In the genomic region with DNA sequence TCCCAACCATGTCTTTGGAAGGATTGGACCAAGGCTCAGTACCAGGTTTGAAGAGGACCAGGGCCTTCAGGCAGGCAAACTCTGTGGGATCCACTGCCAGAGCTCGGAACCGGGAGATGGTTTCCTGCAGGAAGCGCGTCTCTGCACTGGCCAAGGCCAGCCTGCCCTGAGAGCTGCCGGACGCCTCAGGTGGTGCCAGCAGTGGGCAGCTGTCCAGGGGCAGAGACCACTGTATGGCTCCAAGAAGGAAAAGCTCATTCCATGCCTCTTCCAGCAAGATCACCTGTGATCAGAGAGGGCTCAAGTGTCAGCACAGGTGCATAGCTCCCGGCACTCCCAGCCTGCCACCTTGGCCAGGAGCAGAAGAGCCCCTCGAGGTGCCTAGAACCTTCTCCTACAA, we compare ENCODE assay signal across 27 mouse cellular contexts. TPM values are rescaled to one million over a fixed set of nuclear protein-coding genes. Genes with fewer than 3 reads are reported as not detected.
DNase-seq lines count a peak whose midpoint lies in the region; ATAC-seq and TF ChIP-seq lines count a peak whose summit lies in the region.
"Had no signal": no experiment of that assay in that cellular context is flagged by ENCODE, and none has a peak within 500 bp of the region (broad histone marks: within the 10 kb centered on the region; RNA-seq: fewer than 3 reads in every experiment).

No protein-coding gene starts in this region.

- no peaks in the 10 kb centered on the region for H3K36me3 ChIP-seq in heart, embryonic 12.5 days
- no peaks in the 10 kb centered on the region for H3K36me3 ChIP-seq in intestine, postnatal 0 days (ENCODE audit: control insufficient read depth, insufficient read depth)
- no peaks in the 10 kb centered on the region for H3K36me3 ChIP-seq in forebrain, postnatal 0 days (ENCODE audit: insufficient read depth)
- H3K36me3 ChIP-seq: forebrain, embryonic 10.5 days; heart, embryonic 13.5 days; hindbrain, embryonic 12.5 days; hindbrain, embryonic 15.5 days had no signal

- no peak overlapping the region for H3K4me3 ChIP-seq in heart, embryonic 12.5 days
- peak overlapping the region; percentile 29 for H3K4me3 ChIP-seq in intestine, postnatal 0 days (ENCODE audit: low read depth, low read length)
- no peak overlapping the region for H3K4me3 ChIP-seq in forebrain, postnatal 0 days (ENCODE audit: low read depth, low read length)
- H3K4me3 ChIP-seq: forebrain, embryonic 10.5 days; forebrain, embryonic 13.5 days; gastrocnemius, adult 2 months; heart, embryonic 13.5 days; hindbrain, embryonic 12.5 days; hindbrain, embryonic 15.5 days had no signal

- WGBS in heart, embryonic 12.5 days: 85% methylated on average over 8 of the region's 8 CpGs
- 61% methylated on average over 8 of the region's 8 CpGs for WGBS in intestine, postnatal 0 days
- WGBS in forebrain, postnatal 0 days: 81% methylated on average over 8 of the region's 8 CpGs

- H3K27ac ChIP-seq in heart, embryonic 12.5 days (ENCODE audit: poor library complexity, severe bottlenecking): no peak overlapping the region
- peak overlapping the region; percentile 71; the same call in 1 of the 2 replicates for H3K27ac ChIP-seq in intestine, postnatal 0 days (ENCODE audit: low read depth, low read length)
- no peak overlapping the region for H3K27ac ChIP-seq in forebrain, postnatal 0 days (ENCODE audit: low read depth, low read length)
- H3K27ac ChIP-seq: forebrain, embryonic 10.5 days; forebrain, embryonic 13.5 days; gastrocnemius, adult 2 months; heart, embryonic 13.5 days; hindbrain, embryonic 12.5 days; hindbrain, embryonic 15.5 days had no signal

- no peaks in the 10 kb centered on the region for H3K27me3 ChIP-seq in heart, embryonic 12.5 days (replicated peaks)
- H3K27me3 ChIP-seq in intestine, postnatal 0 days (replicated peaks; ENCODE audit: control insufficient read depth, insufficient read depth, low read length): no peaks in the 10 kb centered on the region
- H3K27me3 ChIP-seq in forebrain, postnatal 0 days (ENCODE audit: insufficient read depth, low read length): no peaks in the 10 kb centered on the region
- H3K27me3 ChIP-seq: forebrain, embryonic 13.5 days; hindbrain, embryonic 12.5 days; hindbrain, embryonic 15.5 days had no signal

- no peak overlapping the region for H3K4me2 ChIP-seq in heart, embryonic 12.5 days
- H3K4me2 ChIP-seq in intestine, postnatal 0 days (replicated peaks; ENCODE audit: low read depth): peak overlapping the region; percentile 57
- no peak overlapping the region for H3K4me2 ChIP-seq in forebrain, postnatal 0 days (ENCODE audit: low read depth)
- H3K4me2 ChIP-seq: forebrain, embryonic 13.5 days; heart, embryonic 13.5 days; hindbrain, embryonic 12.5 days; hindbrain, embryonic 15.5 days had no signal

- no peak for TF ChIP-seq CTCF in intestine, postnatal 0 days (IDR thresholded peaks at IDR 0.05; ENCODE audit: low read depth)
- no peak for TF ChIP-seq CTCF in forebrain, postnatal 0 days (IDR thresholded peaks at IDR 0.05; ENCODE audit: low read depth)

- H3K9me3 ChIP-seq in heart, embryonic 12.5 days (replicated peaks): no peaks in the 10 kb centered on the region
- H3K9me3 ChIP-seq in intestine, postnatal 0 days (ENCODE audit: control insufficient read depth): no peaks in the 10 kb centered on the region
- H3K9me3 ChIP-seq in forebrain, postnatal 0 days (ENCODE audit: low read length): no peaks in the 10 kb centered on the region
- H3K9me3 ChIP-seq: forebrain, embryonic 10.5 days; forebrain, embryonic 13.5 days; heart, embryonic 13.5 days; hindbrain, embryonic 12.5 days; hindbrain, embryonic 15.5 days had no signal

- H3K4me1 ChIP-seq in heart, embryonic 12.5 days (replicated peaks): peaks cover 7% of the 10 kb centered on the region
- H3K4me1 ChIP-seq in intestine, postnatal 0 days (replicated peaks; ENCODE audit: control insufficient read depth, insufficient read depth, low read length): peaks cover 11% of the 10 kb centered on the region; the same call in 1 of the 2 replicates
- H3K4me1 ChIP-seq in forebrain, postnatal 0 days (ENCODE audit: insufficient read depth): no peaks in the 10 kb centered on the region
- H3K4me1 ChIP-seq: forebrain, embryonic 10.5 days; forebrain, embryonic 13.5 days; hindbrain, embryonic 15.5 days had no signal

- peak; percentile 30 for DNase-seq in adrenal gland, postnatal 14 days
- no peak for DNase-seq in adrenal gland, postnatal 10 days
- DNase-seq in heart, postnatal 4 days: peak; percentile 5
- peak; percentile 46 for DNase-seq in testis, postnatal 10 days (ENCODE audit: low spot score)
- DNase-seq in testis, postnatal 14 days (ENCODE audit: low spot score): no peak
- no peak for DNase-seq in forebrain, postnatal 0 days
- DNase-seq: adrenal gland, postnatal 25 days; cerebellum, adult 11 months; cerebellum, adult 8-10 months; gastrocnemius, adult 2 months; gastrocnemius, postnatal 14 days; heart, adult 18-20 months; heart, postnatal 14 days had no signal

- H3K9ac ChIP-seq in heart, embryonic 12.5 days: no peak overlapping the region
- peak overlapping the region; percentile 37; the same call in 1 of the 2 replicates for H3K9ac ChIP-seq in intestine, postnatal 0 days (ENCODE audit: low read depth, low read length)
- no peak overlapping the region for H3K9ac ChIP-seq in forebrain, postnatal 0 days
- H3K9ac ChIP-seq: forebrain, embryonic 13.5 days; heart, embryonic 13.5 days; hindbrain, embryonic 12.5 days; hindbrain, embryonic 15.5 days had no signal

- no peak for ATAC-seq in heart, embryonic 12.5 days (ENCODE audit: insufficient number of reproducible peaks, low FRiP score)
- ATAC-seq in intestine, postnatal 0 days: no peak
- no peak for ATAC-seq in forebrain, postnatal 0 days
- ATAC-seq: activated CD4-positive, CD25-positive, alpha-beta regulatory T cell, adult 4 months; forebrain, embryonic 13.5 days; forebrain, embryonic 16.5 days had no signal

RNA-seq across cellular contexts. Expression of a gene that starts 13.2 kb away (rescaled TPM):
- total RNA-seq in adrenal gland, postnatal 14 days (2021): 0.53 TPM in 1 of 2 replicates, not detected in the other
- not detected for total RNA-seq in adrenal gland, postnatal 10 days (2021)
- total RNA-seq in heart, postnatal 4 days (2021): not detected
- polyA plus RNA-seq in heart, embryonic 12.5 days (2016; fragmentation: Nextera tagmentation; extraction: Ambion mirVana): 0.09 TPM in 1 of 2 replicates, not detected in the other
- 42.0 and 48.5 TPM in 2 replicates for polyA plus RNA-seq in intestine, postnatal 0 days (2015; fragmentation: Nextera tagmentation; extraction: Ambion mirVana)
- total RNA-seq in forebrain, postnatal 0 days (2014; rRNA removed): 0.14 TPM in 1 of 2 replicates, not detected in the other
- polyA plus RNA-seq in forebrain, postnatal 0 days (2015; fragmentation: Nextera tagmentation; extraction: Ambion mirVana): not detected in 2 replicates
- total RNA-seq: adrenal gland, adult 18-20 months; adrenal gland, postnatal 25 days; gastrocnemius, adult 2 months; gastrocnemius, postnatal 14 days; gastrocnemius, postnatal 4 days; heart, adult 18-20 months; heart, postnatal 14 days; hematopoietic stem cell, adult 5-6 weeks had no signal
- polyA plus RNA-seq: activated CD4-positive, CD25-positive, alpha-beta regulatory T cell, adult 4 months; forebrain, embryonic 10.5 days; forebrain, embryonic 13.5 days; forebrain, embryonic 16.5 days; frontal cortex, adult 2 months; heart, embryonic 13.5 days; heart, embryonic 16.5 days; hindbrain, embryonic 15.5 days had no signal

Comparison
In these comparisons a context has a peak if more than half of its experiments do, and no peak if none do; other contexts are left out.
1. DNase-seq: peak in adrenal gland, postnatal 14 days (single experiment), heart, postnatal 4 days (single experiment) and testis, postnatal 10 days (single experiment); none in adrenal gland, postnatal 10 days (single experiment), testis, postnatal 14 days (single experiment) and forebrain, postnatal 0 days (single experiment).